Mouse (Mus musculus): ENCODE measurements at regions not wholly inside any gene's neighbourhood (a gene's known extent, or its start where the extent isn't known, plus 50 kb on each side); places are given as distances from the start of the nearest gene placed in this dataset.
"Not testable (repeated sequence)": the region's sequence is repeated elsewhere in the genome, so short reads cannot be mapped to it uniquely, and the experiment has no call there.

DNA sequence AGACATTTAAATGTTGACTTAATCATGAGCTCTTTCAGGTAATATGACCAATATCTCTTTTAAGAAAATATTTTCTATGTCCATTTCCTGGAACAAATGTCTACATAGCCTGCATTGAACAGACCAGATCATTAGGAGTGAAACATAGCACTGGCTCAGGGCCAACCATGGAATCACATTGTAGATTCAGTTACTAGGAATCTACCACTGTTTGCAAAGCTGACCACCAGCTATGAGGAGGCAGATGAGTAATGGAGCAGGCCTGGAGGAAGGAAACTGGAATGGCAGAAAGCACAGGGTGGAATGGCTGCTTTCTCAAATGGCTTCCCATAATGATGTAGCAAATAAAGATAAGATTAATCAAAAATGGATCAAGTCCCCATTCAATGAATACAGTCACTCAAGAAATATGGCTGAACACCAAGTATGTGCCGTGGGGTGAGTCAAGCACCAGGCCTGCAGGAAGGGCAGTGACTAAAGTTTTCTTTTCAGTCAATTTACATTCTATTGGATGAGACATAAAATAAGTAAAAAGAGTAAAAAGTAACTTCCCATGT, 207.6 kb downstream of the Ankrd50 start:
- H3K27ac ChIP-seq (ENCODE audit: insufficient read depth, low read depth, low read length) = no peak overlapping the region
- no peak overlapping the region for H3K4me3 ChIP-seq (ENCODE audit: low read depth, low read length)
- TF ChIP-seq CTCF (IDR thresholded peaks at IDR 0.05; ENCODE audit: extremely low read depth, insufficient read length, insufficient replicate concordance, low read depth, low read length) = no peak
- no peak for TF ChIP-seq POLR2A (IDR thresholded peaks at IDR 0.05; ENCODE audit: low read depth, low read length)
- H3K27me3 ChIP-seq (ENCODE audit: control insufficient read depth, insufficient read depth, low read length) = no peaks in the 10 kb centered on the region
- 72% methylated on average over 1 of the region's 1 CpGs for WGBS
- H3K36me3 ChIP-seq (ENCODE audit: control insufficient read depth, insufficient read depth, low read length) = no peaks in the 10 kb centered on the region
- no peaks in the 10 kb centered on the region for H3K4me1 ChIP-seq (ENCODE audit: control insufficient read depth, insufficient read depth, insufficient read length, low read length)

DNA sequence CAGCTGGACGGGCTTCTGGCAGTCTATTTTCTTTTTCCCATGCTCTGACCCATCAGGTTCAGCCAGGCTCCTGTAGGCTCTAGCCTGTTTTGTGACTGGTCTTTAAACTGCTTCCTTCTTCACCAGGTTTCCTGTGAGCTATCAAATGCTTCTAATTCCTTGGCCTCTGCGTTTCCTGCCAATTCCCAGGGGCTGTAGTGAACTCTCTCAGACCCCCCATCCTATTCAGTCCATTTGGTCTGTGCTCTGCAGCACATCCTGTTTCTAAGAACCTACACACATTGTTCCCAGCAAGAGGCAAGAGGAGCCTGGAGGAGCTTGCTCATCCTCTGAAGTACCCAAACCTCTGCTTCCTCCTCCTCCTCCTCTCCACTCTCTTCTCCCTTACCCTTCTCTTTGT, 209.3 kb downstream of the Ankrd50 start:
- 72% methylated on average over 2 of the region's 2 CpGs for WGBS
- TF ChIP-seq POLR2A (IDR thresholded peaks at IDR 0.05; ENCODE audit: low read depth, low read length) (no peak), CTCF (IDR thresholded peaks at IDR 0.05; ENCODE audit: extremely low read depth, insufficient read length, insufficient replicate concordance, low read depth, low read length) (no peak)
- no peaks in the 10 kb centered on the region for H3K36me3 ChIP-seq (ENCODE audit: control insufficient read depth, insufficient read depth, low read length)
- H3K4me3 ChIP-seq (ENCODE audit: low read depth, low read length) = no peak overlapping the region
- no peak overlapping the region for H3K27ac ChIP-seq (ENCODE audit: insufficient read depth, low read depth, low read length)
- H3K27me3 ChIP-seq (ENCODE audit: control insufficient read depth, insufficient read depth, low read length) = no peaks in the 10 kb centered on the region
- no peaks in the 10 kb centered on the region for H3K4me1 ChIP-seq (ENCODE audit: control insufficient read depth, insufficient read depth, insufficient read length, low read length)

DNA sequence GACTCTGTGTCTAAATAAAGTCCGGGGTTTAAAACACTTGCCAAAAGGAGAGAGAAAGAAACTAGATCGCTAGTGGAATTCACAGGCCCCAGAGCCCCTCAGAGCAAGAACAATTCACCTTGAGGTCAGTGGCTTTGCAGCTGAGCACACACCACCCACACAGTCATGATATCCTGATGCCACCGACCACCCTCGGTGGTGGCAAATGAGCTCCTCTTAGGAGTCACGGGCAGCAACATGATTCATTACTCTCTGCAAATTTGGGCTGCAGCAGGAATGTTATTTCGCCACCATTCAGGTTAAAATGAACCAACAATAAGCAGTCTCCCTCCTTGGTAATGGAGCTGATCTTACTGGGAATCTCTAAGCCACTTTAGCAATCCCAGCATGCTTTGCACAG, 213.9 kb downstream of the Ankrd50 start:
- TF ChIP-seq CTCF (IDR thresholded peaks at IDR 0.05; ENCODE audit: extremely low read depth, insufficient read length, insufficient replicate concordance, low read depth, low read length) = no peak
- no peak for TF ChIP-seq POLR2A (IDR thresholded peaks at IDR 0.05; ENCODE audit: low read depth, low read length)
- Histone ChIP-seq H3K27ac (ENCODE audit: insufficient read depth, low read depth, low read length) (no peak overlapping the region), H3K27me3 (ENCODE audit: control insufficient read depth, insufficient read depth, low read length) (no peaks in the 10 kb centered on the region), H3K4me1 (ENCODE audit: control insufficient read depth, insufficient read depth, insufficient read length, low read length) (no peaks in the 10 kb centered on the region), H3K4me3 (ENCODE audit: low read depth, low read length) (no peak overlapping the region), H3K36me3 (ENCODE audit: control insufficient read depth, insufficient read depth, low read length) (no peaks in the 10 kb centered on the region)
- 49% methylated on average over 6 of the region's 6 CpGs for WGBS

DNA sequence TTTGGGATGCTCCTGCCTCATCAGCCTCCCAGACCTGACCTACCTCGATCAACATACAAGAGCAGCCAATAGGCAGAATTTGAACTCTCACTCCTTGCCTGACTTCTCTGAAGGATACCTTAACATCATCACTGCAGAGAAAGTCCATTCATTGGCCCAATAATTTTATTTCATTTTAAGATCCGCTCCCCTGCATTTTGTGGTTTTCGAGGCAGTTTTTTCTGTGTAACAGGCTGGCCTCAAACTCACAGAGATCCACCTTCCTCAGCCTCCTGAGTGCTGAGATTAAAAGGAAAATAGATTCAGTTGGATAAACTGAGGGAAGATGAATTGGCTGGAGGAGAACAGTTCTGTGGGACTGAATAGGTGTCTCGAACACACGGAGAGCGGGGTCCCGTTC, 216.4 kb downstream of the Ankrd50 start:
- TF ChIP-seq POLR2A (IDR thresholded peaks at IDR 0.05; ENCODE audit: low read depth, low read length) (no peak), CTCF (IDR thresholded peaks at IDR 0.05; ENCODE audit: extremely low read depth, insufficient read length, insufficient replicate concordance, low read depth, low read length) (no peak)
- Histone ChIP-seq H3K36me3 (ENCODE audit: control insufficient read depth, insufficient read depth, low read length) (no peaks in the 10 kb centered on the region), H3K4me3 (ENCODE audit: low read depth, low read length) (no peak overlapping the region), H3K27me3 (ENCODE audit: control insufficient read depth, insufficient read depth, low read length) (no peaks in the 10 kb centered on the region), H3K27ac (ENCODE audit: insufficient read depth, low read depth, low read length) (no peak overlapping the region), H3K4me1 (ENCODE audit: control insufficient read depth, insufficient read depth, insufficient read length, low read length) (no peaks in the 10 kb centered on the region)
- 95% methylated on average over 7 of the region's 7 CpGs for WGBS

DNA sequence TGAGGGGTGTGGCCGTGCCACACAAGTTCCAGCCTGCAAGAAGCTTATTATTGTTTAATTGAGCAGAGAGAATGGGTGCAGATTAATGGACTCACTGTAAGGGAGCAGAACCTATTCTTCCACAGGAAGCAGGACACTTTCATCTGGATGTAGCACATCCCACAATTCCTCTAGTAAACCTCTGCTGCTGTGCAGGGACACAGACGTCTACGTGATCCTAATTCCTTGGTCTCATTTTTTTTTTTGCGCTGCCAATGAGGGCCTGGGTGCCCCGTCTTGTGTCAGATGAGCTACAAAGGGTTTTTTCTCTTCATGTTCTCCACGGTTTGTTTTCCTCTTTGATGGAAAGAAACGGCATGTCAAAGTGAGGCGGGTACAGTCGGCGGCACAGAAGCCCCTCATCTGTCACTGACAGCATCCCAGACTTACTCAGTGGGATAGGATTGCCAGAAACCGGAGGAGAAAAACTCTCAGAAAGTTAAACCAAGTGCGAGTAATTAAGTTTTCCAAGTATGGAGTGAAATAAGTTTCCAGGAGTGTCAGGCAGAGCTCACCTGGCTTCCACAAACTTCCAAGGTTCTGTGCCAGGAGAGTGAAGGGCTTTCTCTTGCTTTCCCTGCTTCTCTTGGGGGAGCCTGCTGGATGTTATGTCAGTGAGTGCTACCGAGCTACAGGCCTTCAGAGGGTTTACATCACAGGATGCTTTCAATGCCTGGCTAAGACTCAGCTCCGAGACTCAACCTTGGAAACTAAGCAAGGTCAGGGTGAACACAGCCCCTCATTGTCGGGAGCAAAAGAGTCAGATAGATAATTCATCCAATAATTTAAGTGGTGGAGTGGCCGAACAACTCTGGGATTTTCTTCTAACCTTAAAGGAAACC, 221.1 kb downstream of the Ankrd50 start:
- no peak for TF ChIP-seq POLR2A (IDR thresholded peaks at IDR 0.05; ENCODE audit: low read depth, low read length)
- TF ChIP-seq CTCF (IDR thresholded peaks at IDR 0.05; ENCODE audit: extremely low read depth, insufficient read length, insufficient replicate concordance, low read depth, low read length) = no peak
- H3K36me3 ChIP-seq (ENCODE audit: control insufficient read depth, insufficient read depth, low read length) = no peaks in the 10 kb centered on the region
- H3K4me3 ChIP-seq (ENCODE audit: low read depth, low read length) = no peak overlapping the region
- H3K27me3 ChIP-seq (ENCODE audit: control insufficient read depth, insufficient read depth, low read length) = no peaks in the 10 kb centered on the region
- WGBS = 78% methylated on average over 16 of the region's 16 CpGs
- H3K4me1 ChIP-seq (ENCODE audit: control insufficient read depth, insufficient read depth, insufficient read length, low read length) = no peaks in the 10 kb centered on the region
- no peak overlapping the region for H3K27ac ChIP-seq (ENCODE audit: insufficient read depth, low read depth, low read length)

DNA sequence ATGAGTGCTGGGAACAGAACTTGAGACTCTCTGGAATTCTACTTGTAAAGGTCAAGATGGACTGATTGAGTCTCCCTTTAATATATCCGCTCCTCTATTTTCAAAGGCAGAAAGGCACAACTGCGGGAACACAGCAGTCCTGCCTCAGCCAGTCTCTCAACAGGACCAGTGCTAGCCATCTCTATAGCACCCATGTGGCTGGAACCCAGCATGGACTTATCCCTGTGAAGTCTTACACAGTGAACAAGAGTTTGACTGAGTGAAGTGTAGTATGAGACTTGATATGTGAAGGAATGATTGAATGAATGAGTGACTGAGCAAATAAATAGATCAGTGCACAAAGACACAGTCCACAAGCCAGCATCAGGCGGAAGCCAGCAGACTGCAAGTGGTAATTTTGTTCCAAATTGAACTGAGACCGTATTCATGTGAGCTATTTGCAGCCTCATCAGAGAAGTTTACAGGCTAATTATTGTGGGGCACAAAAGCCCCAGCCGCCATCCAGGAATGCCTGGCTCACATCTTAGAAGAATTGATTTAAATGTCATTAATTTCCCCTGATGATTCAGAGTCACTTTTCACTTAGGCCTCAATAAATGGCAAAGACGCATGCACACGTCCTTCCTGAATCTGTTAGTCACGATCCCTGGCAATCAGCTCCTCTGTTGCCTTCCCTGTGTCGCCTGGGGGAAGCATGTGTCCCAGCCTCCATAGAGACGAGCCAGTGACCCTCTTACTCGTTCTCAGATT, 223.1 kb downstream of the Ankrd50 start:
- H3K4me1 ChIP-seq (ENCODE audit: control insufficient read depth, insufficient read depth, insufficient read length, low read length) = no peaks in the 10 kb centered on the region
- no peak overlapping the region for H3K4me3 ChIP-seq (ENCODE audit: low read depth, low read length)
- TF ChIP-seq CTCF (IDR thresholded peaks at IDR 0.05; ENCODE audit: extremely low read depth, insufficient read length, insufficient replicate concordance, low read depth, low read length) (no peak), POLR2A (IDR thresholded peaks at IDR 0.05; ENCODE audit: low read depth, low read length) (no peak)
- 82% methylated on average over 11 of the region's 11 CpGs for WGBS
- no peak overlapping the region for H3K27ac ChIP-seq (ENCODE audit: insufficient read depth, low read depth, low read length)
- H3K27me3 ChIP-seq (ENCODE audit: control insufficient read depth, insufficient read depth, low read length) = no peaks in the 10 kb centered on the region
- H3K36me3 ChIP-seq (ENCODE audit: control insufficient read depth, insufficient read depth, low read length) = no peaks in the 10 kb centered on the region

DNA sequence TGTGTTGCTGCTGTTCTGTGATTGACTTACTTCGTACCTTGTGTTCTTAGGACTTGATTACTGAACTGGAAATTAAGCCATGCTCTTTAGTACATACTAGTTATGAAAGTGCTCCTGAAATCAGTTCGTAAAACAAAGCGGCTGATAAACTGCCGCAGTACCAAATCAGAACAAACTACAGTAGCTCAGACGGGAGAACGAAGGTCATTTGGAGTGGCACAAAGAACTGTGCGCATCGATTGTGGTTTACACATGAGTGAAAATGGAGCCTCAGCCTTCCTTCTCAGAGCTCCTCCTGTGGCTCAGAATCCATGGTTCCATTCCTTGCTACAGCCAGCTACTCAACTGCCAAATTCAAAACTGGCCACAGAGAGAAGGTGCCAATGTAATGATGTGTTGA, 225.4 kb downstream of the Ankrd50 start:
- H3K27ac ChIP-seq (ENCODE audit: insufficient read depth, low read depth, low read length); H3K27me3 ChIP-seq (ENCODE audit: control insufficient read depth, insufficient read depth, low read length); H3K4me3 ChIP-seq (ENCODE audit: low read depth, low read length); H3K36me3 ChIP-seq (ENCODE audit: control insufficient read depth, insufficient read depth, low read length); H3K4me1 ChIP-seq (ENCODE audit: control insufficient read depth, insufficient read depth, insufficient read length, low read length): not testable (repeated sequence)
- WGBS = 64% methylated on average over 8 of the region's 8 CpGs
